Mouse (Mus musculus): ENCODE measurements at regions not wholly inside any gene's neighbourhood (a gene's known extent, or its start where the extent isn't known, plus 50 kb on each side); places are given as distances from the start of the nearest gene placed in this dataset.
"Not testable (repeated sequence)": the region's sequence is repeated elsewhere in the genome, so short reads cannot be mapped to it uniquely, and the experiment has no call there.

DNA sequence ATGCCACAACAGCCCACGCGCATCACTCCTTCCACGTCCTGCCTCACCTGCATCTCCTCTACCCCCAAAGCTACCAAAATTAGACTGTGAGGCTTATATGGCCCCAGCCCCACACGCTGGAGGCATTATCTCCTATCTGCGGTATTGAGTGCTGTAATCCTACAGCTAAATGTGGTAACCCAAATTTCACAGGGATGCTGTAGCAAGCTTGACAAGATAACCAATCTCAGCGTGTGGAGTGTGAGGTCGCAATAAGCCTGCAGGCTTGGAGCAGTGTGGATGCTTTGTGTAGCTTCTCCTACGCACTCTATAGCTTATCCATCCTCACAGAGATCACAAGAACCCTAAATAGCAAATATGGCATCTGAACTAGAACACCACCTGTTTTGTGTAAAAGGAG, 251.2 kb upstream of the Kcnh8 start:
- no peak for DNase-seq (ENCODE audit: low read depth)

GRCm38 (mm10) chr17:52350696-52351095, 251.8 kb upstream of the Kcnh8 start:
- no peak for DNase-seq (ENCODE audit: low read depth)

GRCm38 (mm10) chr17:52349872-52350271, 252.6 kb upstream of the Kcnh8 start:
- no peak for DNase-seq (ENCODE audit: low read depth)

- DNase-seq (ENCODE audit: low read depth) = no peak
These were observed 253.9 kb upstream of the Kcnh8 start for GRCm38 (mm10) chr17:52348481-52349083.

DNA sequence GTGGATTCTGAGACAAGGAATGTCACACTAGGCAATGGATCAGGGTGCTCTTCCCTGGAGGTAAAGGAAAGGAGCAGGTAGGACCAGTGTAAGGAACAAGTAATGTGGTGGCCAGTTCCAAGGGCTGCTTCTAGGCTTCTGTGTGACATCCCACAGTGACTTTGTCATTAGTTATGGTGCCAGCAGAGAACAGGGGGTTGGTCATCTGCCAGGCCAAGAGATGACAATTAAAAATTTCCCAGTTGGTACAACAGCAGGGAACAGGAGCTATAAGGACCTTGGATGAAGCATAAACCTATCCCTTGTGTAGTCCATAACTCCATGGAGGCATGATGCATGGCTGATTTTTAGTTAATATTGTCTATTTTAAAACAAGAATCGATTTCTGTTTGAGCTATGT, 281.9 kb upstream of the Kcnh8 start:
- DNase-seq (ENCODE audit: low read depth) = no peak

DNA sequence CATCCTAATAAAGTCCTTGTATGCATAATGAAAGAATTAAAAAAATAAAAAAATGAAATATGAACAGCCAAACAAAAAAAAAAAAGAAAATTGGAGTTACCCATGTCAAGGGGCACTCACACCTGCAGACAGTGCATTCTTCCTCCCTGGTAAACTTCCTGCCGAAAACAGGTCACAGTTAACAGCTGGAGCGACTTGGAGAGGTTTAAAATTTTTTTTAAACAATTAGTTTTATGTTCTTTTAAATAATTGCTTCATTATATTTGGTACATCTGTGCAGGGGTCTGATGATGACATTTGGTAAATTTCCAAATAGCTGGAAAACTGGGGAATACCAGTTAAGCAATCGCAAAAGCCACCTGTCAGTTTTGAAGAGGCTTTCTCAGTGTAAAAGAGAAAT, 285.5 kb upstream of the Kcnh8 start:
- DNase-seq (ENCODE audit: low read depth) = no peak

DNA sequence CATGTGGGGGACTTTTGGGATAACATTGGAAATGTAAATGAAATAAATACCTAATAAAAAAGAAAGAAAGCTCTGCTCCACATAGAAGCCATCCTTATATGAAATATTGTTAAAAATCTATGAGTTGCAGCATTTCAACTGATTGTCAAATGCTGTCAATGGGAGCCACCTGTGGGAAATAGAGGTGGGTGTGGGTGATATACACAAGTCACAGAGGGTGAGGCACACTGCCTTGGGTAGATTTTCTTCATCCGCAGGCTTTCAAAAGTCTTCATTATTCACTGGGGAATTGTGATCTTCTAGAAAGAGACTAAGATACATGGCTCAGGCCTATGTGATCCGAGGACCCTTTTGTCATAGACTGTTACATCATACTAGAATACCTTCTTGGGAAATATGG, 286.6 kb upstream of the Kcnh8 start:
- no peak for DNase-seq (ENCODE audit: low read depth)

DNA sequence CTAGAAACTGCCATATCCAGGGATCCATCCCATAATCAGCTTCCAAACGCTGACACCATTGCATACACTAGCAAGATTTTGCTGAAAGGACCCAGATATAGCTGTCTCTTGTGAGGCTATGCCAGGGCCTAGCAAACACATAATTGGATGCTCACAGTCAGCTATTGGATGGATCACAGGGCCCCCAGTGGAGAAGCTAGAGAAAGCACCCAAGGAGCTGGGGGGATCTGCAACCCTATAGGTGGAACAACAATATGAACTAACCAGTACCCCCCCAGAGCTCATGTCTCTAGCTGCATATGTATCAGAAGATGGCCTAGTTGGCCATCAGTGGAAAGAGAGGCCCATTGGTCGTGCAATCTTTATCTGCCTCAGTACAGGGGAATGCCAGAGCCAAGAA, 287.1 kb upstream of the Kcnh8 start:
- not testable (repeated sequence) for DNase-seq (ENCODE audit: low read depth)

GRCm38 (mm10) chr17:52312043-52312442, 290.5 kb upstream of the Kcnh8 start:
- DNase-seq (ENCODE audit: low read depth) = no peak

- DNase-seq (ENCODE audit: low read depth) = no peak
These were observed 293.7 kb upstream of the Kcnh8 start for GRCm38 (mm10) chr17:52308789-52309188.

DNA sequence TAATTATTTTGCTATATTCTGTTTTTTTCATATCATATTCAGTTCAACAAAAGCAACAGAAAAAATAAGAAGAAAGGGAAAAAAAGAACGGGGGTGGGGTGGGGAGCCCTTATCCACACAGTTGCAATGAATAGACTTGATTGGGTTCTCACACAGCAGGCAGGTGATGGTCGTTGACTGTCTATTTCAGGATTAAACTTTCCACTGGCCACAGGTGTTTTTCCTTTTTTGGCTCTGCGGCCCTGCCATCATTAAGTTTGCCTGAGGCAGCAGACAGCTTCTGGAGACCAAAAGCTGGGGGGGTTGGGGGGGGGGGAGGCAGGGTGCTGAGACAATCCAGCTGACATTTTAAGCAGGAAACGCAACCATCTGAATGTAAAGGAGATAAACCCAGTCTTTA, 298.4 kb upstream of the Kcnh8 start:
- no peak for DNase-seq (ENCODE audit: low read depth)

DNA sequence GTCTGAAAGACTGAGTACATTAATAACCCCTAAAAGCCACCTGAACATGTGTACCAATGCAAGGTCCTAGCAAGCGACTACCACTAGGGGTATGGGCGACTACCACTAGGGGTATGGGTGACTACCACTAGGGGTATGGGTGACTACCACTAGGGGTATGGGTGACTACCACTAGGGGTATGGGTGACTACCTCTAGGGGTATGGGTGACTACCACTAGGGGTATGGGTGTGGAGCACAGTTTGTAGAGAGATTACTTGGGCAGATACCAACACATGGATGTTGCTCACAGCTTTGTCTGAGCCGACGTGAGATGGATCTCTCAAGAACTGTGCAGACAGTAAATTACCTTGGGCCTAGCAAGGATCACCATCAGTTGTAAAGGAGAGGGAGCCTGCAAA, 299.2 kb upstream of the Kcnh8 start:
- DNase-seq (ENCODE audit: low read depth) = no peak

DNA sequence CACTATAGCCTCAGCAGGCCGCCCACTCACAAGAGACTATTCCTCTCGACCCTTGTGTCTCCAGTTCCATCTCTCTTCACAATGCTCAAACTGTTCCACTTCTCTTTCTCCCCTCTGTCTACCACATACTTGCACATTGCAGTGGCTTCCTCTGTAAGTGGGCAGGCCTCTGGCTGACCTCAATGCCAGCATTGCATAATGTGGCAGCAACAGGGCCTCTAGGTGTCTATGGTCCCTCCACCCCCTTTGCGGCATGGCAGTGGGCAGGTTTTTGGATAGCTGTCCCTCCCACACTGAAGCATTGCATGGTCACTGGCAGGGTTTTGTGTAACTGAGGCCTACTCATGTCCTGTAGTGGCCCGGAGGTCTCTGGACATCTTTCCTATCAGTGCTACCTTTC, 302.7 kb upstream of the Kcnh8 start:
- no peak for DNase-seq (ENCODE audit: low read depth)

DNA sequence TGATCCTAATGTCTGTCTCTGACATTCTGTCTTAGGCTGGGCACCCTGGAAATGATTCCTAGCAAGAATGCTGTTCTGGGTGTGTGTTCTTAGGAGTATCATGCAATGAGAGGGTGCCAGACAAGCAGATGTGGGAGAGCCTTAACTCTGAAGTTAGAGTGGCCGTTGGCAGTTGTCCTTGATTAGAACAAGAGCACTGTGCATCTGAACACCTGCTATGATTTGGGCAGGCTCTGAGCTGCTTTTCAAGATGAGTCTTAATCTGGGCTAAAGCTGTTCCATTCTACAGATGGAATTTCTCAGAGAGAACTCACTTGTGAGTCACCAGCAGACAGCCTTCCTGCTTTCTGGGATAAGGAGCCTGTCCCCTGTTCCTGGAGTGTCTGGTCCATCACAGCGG, 317.1 kb upstream of the Kcnh8 start:
- no peak for DNase-seq (ENCODE audit: low read depth)

DNA sequence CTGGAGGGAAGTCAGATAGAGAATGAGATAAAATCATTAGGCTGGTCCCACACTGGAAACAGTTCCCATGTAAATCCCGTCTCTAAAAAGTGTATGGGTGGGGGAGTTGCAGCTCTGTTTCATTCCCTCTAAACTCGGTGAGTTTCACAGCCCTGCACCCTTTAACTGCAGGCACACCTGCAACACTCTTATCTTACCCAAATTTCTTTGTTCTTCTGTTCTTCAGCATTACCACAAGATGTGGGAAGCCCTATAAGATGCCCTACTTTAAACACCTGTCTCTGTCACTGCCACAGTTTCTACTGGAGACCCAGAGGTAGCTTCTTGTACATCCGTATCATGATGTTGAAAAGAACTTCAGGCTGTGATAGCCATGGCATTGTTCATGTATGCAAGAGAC, 320.2 kb upstream of the Kcnh8 start:
- DNase-seq (ENCODE audit: low read depth) = no peak

DNA sequence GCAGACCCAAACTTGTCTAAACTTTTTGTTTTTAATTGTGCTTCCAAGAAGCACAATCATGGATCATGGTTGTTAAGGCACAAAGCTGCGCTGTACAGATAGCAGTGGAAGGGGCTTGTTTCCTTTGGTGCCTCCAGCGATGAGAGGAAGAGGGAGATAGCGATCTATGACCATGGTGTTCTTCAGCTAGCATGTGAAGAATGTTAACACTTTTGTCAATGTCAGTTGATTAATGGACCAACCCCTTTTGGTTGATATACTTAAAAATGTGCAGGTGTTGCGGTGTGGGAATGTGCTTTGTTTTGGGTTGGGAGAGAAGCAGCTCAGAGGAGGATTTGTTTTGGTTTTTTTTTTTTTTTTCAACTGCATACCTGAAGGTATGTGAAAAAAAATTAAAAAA, 324.0 kb upstream of the Kcnh8 start:
- peak; percentile 46 for DNase-seq (ENCODE audit: low read depth)

DNA sequence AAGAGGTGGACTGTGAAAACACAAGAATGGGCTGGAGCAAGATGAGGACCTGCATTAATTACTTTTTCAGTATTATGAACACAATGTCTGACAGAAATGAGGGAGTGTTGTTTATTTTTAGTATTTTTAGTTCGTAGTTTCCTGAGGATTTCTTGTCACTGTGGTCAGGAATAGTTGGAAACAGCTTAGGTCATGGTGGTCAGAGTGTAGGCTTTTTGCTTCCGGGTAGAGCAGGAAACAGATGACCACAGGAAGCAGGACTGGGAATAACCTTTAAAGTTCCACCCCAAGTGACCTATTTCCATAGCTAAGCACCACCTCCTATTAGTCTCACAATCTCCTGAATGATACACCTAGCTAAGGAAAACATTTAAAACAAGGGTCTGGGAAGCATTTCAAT, 333.7 kb upstream of the Kcnh8 start:
- DNase-seq (ENCODE audit: low read depth) = peak; percentile 51

DNA sequence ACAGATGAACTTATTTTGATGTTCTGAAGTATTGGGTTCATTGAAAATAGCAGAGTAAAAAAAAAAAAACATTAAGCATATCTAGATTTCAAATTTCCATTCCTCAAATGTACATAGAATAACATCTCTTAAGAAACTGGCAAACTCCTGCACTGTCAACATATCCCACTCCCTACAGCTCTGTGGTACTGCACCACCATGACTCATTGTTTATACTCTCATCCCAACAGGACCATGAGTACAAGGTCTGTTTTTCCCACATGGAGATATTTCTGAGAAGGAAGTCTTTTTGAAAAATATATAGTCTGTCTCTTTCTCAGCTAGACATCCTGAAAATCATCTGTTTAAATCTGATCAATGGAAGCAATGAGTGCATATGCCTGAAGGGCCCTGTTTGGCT, 351.2 kb upstream of the Kcnh8 start:
- DNase-seq (ENCODE audit: low read depth) = no peak

GRCm38 (mm10) chr17:52225584-52225983, 376.9 kb upstream of the Kcnh8 start:
- no peak for DNase-seq (ENCODE audit: low read depth)

GRCm38 (mm10) chr17:52220422-52220821, 382.1 kb upstream of the Kcnh8 start:
- DNase-seq (ENCODE audit: low read depth) = no peak

DNA sequence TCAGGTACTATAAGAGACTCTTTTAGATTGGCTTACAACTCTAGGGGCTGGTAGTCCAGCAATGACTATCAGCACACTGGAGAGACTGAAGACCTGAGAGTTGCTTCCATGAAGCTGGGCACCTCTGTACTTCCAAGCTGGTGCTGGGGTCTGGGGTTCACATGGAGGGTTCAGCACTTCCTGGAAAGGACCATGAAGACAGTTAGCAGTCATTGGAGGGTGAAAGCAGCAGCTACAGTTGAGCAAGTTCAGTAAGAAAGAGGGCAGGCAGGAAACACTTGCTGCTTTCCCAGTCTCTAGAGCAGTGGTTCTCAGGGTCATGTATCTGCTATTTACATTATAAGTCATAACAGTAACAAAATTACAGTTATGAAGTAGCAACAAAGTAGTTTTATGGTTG, 384.3 kb upstream of the Satb1 start:
- DNase-seq (ENCODE audit: low read depth) = no peak

GRCm38 (mm10) chr17:52212944-52213343, 379.9 kb upstream of the Satb1 start:
- no peak for DNase-seq (ENCODE audit: low read depth)

- DNase-seq (ENCODE audit: low read depth) = no peak
These were observed 377.4 kb upstream of the Satb1 start for GRCm38 (mm10) chr17:52210483-52210882.

GRCm38 (mm10) chr17:52197731-52198130, 364.6 kb upstream of the Satb1 start:
- no peak for DNase-seq (ENCODE audit: low read depth)

GRCm38 (mm10) chr17:52196811-52197210, 363.7 kb upstream of the Satb1 start:
- no peak for DNase-seq (ENCODE audit: low read depth)
